ENCODE assay signal across 8 mouse cellular contexts in genomic region chr6:34780943-34781289, GRCm38 (mm10). TPM values are rescaled to one million over a fixed set of nuclear protein-coding genes. Genes with fewer than 3 reads are reported as not detected.
A peak's percentile ranks its signal among the peaks of the same experiment; 100 is the strongest.
DNase-seq lines count a peak whose midpoint lies in the region; ATAC-seq and TF ChIP-seq lines count a peak whose summit lies in the region.

No protein-coding gene starts in this region.

- WGBS in lung, embryonic 14.5 days = 2% methylated on average over 13 of the region's 13 CpGs
- 7% methylated on average over 13 of the region's 13 CpGs for WGBS in limb, embryonic 11.5 days
- WGBS in neural tube, embryonic 15.5 days = 4% methylated on average over 13 of the region's 13 CpGs

- no peak for TF ChIP-seq CTCF in lung, embryonic 14.5 days (IDR thresholded peaks at IDR 0.05; ENCODE audit: low read depth)

- ATAC-seq in lung, embryonic 14.5 days (ENCODE audit: insufficient read depth) = no peak
- no peak for ATAC-seq in limb, embryonic 11.5 days (ENCODE audit: insufficient number of reproducible peaks, low FRiP score, low TSS enrichment, low read depth)
- no peak for ATAC-seq in neural tube, embryonic 15.5 days (ENCODE audit: low FRiP score)

- no peaks in the 10 kb centered on the region for H3K4me1 ChIP-seq in lung, embryonic 14.5 days (ENCODE audit: insufficient read depth)
- peaks cover 22% of the 10 kb centered on the region for H3K4me1 ChIP-seq in erythroblast, embryonic 14.5 days (ENCODE audit: control insufficient read depth)
- H3K4me1 ChIP-seq in limb, embryonic 11.5 days (ENCODE audit: control insufficient read depth, insufficient read depth, low read length) = no peaks in the 10 kb centered on the region
- H3K4me1 ChIP-seq in neural tube, embryonic 15.5 days = peaks cover 2% of the 10 kb centered on the region; the same call in 1 of the 2 replicates

- peaks cover 10% of the 10 kb centered on the region for H3K36me3 ChIP-seq in lung, embryonic 14.5 days (ENCODE audit: insufficient read depth)
- H3K36me3 ChIP-seq in erythroblast, embryonic 14.5 days (ENCODE audit: control insufficient read depth) = peaks cover 16% of the 10 kb centered on the region
- H3K36me3 ChIP-seq in limb, embryonic 11.5 days (ENCODE audit: control insufficient read depth, insufficient read depth, low read length) = no peaks in the 10 kb centered on the region
- peaks cover 5% of the 10 kb centered on the region; the same call in 1 of the 2 replicates for H3K36me3 ChIP-seq in neural tube, embryonic 15.5 days

- no peaks in the 10 kb centered on the region for H3K27me3 ChIP-seq in lung, embryonic 14.5 days (ENCODE audit: insufficient read depth, low read length)
- H3K27me3 ChIP-seq in erythroblast, embryonic 14.5 days (ENCODE audit: control insufficient read depth) = no peaks in the 10 kb centered on the region
- no peaks in the 10 kb centered on the region for H3K27me3 ChIP-seq in limb, embryonic 11.5 days (ENCODE audit: control insufficient read depth, insufficient read depth, low read length)
- no peaks in the 10 kb centered on the region for H3K27me3 ChIP-seq in neural tube, embryonic 15.5 days (replicated peaks)

- H3K27ac ChIP-seq in lung, embryonic 14.5 days (ENCODE audit: low read depth) = peak overlapping the region; percentile 99
- peak overlapping the region; percentile 82 for H3K27ac ChIP-seq in limb, embryonic 11.5 days (replicated peaks; ENCODE audit: low read depth, low read length)
- peak overlapping the region; percentile 96 for H3K27ac ChIP-seq in neural tube, embryonic 15.5 days (replicated peaks)

- no peaks in the 10 kb centered on the region for H3K9me3 ChIP-seq in lung, embryonic 14.5 days (ENCODE audit: low read depth, low read length)
- H3K9me3 ChIP-seq in erythroblast, embryonic 14.5 days (ENCODE audit: control insufficient read depth, low read length) = no peaks in the 10 kb centered on the region
- H3K9me3 ChIP-seq in limb, embryonic 11.5 days (ENCODE audit: control insufficient read depth, low read length) = no peaks in the 10 kb centered on the region
- H3K9me3 ChIP-seq in neural tube, embryonic 15.5 days (replicated peaks) = no peaks in the 10 kb centered on the region

- peak overlapping the region; percentile 88 for H3K9ac ChIP-seq in lung, embryonic 14.5 days
- H3K9ac ChIP-seq in limb, embryonic 11.5 days (ENCODE audit: low read length) = peak overlapping the region; percentile 93
- peak overlapping the region; percentile 80 for H3K9ac ChIP-seq in neural tube, embryonic 15.5 days (replicated peaks)

- peak overlapping the region; percentile 69 for H3K4me3 ChIP-seq in lung, embryonic 14.5 days (ENCODE audit: low read depth, low read length)
- peak overlapping the region; percentile 84 for H3K4me3 ChIP-seq in erythroblast, embryonic 14.5 days (replicated peaks)
- peak overlapping the region; percentile 49 for H3K4me3 ChIP-seq in limb, embryonic 11.5 days (ENCODE audit: low read depth, low read length)
- peak overlapping the region; percentile 56 for H3K4me3 ChIP-seq in neural tube, embryonic 15.5 days (replicated peaks)

- H3K4me2 ChIP-seq in lung, embryonic 14.5 days = peak overlapping the region; percentile 78
- peak overlapping the region; percentile 69 for H3K4me2 ChIP-seq in limb, embryonic 11.5 days (ENCODE audit: low read depth, severe bottlenecking)
- peak overlapping the region; percentile 62 for H3K4me2 ChIP-seq in neural tube, embryonic 15.5 days

- no peak for DNase-seq in lung, embryonic 14.5 days
- DNase-seq in lung, postnatal 25 days (ENCODE audit: low spot score) = no peak
- DNase-seq in limb, embryonic 11.5 days (ENCODE audit: low spot score) = no peak
- DNase-seq in urinary bladder, postnatal 14 days (ENCODE audit: low spot score) = no peak
- DNase-seq in layer of hippocampus, postnatal 10 days (ENCODE audit: low spot score in 2 of 2) = no peak
- no peak for DNase-seq in adrenal gland, adult 2 months

RNA-seq across cellular contexts. Expression of gene Agbl3, which starts 0.7 kb away (rescaled TPM):
- polyA plus RNA-seq in lung, embryonic 14.5 days (2014; fragmentation: Nextera tagmentation; extraction: Ambion mirVana) = 11.3 and 11.6 TPM in 2 replicates
- 0.25 and 0.29 TPM in 2 replicates for polyA plus RNA-seq in erythroblast, embryonic 14.5 days (2012)
- 5.6 and 6.1 TPM in 2 replicates for polyA plus RNA-seq in limb, embryonic 11.5 days (2014; fragmentation: Nextera tagmentation; extraction: Ambion mirVana)
- 12.1 and 13.0 TPM in 2 replicates for polyA plus RNA-seq in neural tube, embryonic 15.5 days (2015; fragmentation: Nextera tagmentation; extraction: Ambion mirVana)
- 10 to 100 TPM; 19.2 to 21.2 TPM for total RNA-seq in layer of hippocampus, postnatal 10 days (2021)
- total RNA-seq in adrenal gland, adult 2 months (2021) = 10 to 100 TPM; 10.0 to 15.8 TPM
- 4.2 and 4.9 TPM in 2 replicates for polyA plus RNA-seq in adrenal gland, adult 2 months (2012; rRNA removed)
